Mouse (Mus musculus): ENCODE measurements around the gene Gm10220. TPM values are rescaled to one million over a fixed set of nuclear protein-coding genes. Genes with fewer than 3 reads are reported as not detected.

The Gm10220 gene
- total and polyA plus RNA-seq, 3 experiments = 0.33 TPM; not detected in 2

GRCm38 (mm10) chr5:26070716-26071115 is 50.5 kb downstream of the Gm10220 start:
- Histone ChIP-seq H3K27me3 (ENCODE audit: insufficient read depth, low read length) (peaks cover 3% of the 10 kb centered on the region; the same call in 1 of the 2 replicates), H3K36me3 (replicated peaks) (no peaks in the 10 kb centered on the region), H3K9me3 (replicated peaks) (peaks cover 9% of the 10 kb centered on the region), H3K4me1 (ENCODE audit: insufficient read depth, low read depth, low read length) (no peaks in the 10 kb centered on the region), H3K4me3 (ENCODE audit: low read depth, low read length) (no peak overlapping the region)
- DNase-seq (ENCODE audit: low spot score) = no peak
- ATAC-seq (ENCODE audit: extremely low read depth, insufficient number of reproducible peaks, low FRiP score, poor library complexity, severe bottlenecking) = no peak
- no peak for TF ChIP-seq CTCF (IDR thresholded peaks at IDR 0.05; ENCODE audit: low read depth, low read length)

Other genes starting within 250 kb of the Gm10220 start
- not detected in 2 replicates for gene Gm21663, start 179.0 kb downstream of the Gm10220 start, total RNA-seq (2014; fragmentation: Nextera tagmentation)
- gene Gm21663, start 179.0 kb downstream of the Gm10220 start, total RNA-seq (2017) = not detected in 2 replicates
- gene Gm21663, start 179.0 kb downstream of the Gm10220 start, polyA plus RNA-seq (2012) = not detected in 2 replicates
- not detected in 2 replicates for gene Gm21671, start 167.0 kb downstream of the Gm10220 start, total RNA-seq (2014; fragmentation: Nextera tagmentation)
- 0.16 TPM in 1 of 2 replicates, not detected in the other for gene Gm21671, start 167.0 kb downstream of the Gm10220 start, total RNA-seq (2017)
- not detected in 2 replicates for gene Gm21671, start 167.0 kb downstream of the Gm10220 start, polyA plus RNA-seq (2012)
- gene Gm21680, start 148.8 kb downstream of the Gm10220 start, total RNA-seq (2014; fragmentation: Nextera tagmentation) = 1.2 TPM in 1 of 2 replicates, not detected in the other
- gene Gm21680, start 148.8 kb downstream of the Gm10220 start, total RNA-seq (2017) = 0.06 TPM in 1 of 2 replicates, not detected in the other
- gene Gm21680, start 148.8 kb downstream of the Gm10220 start, polyA plus RNA-seq (2012) = not detected in 2 replicates
- not detected in 2 replicates for gene Gm21698, start 132.8 kb downstream of the Gm10220 start, total RNA-seq (2014; fragmentation: Nextera tagmentation)
- gene Gm21698, start 132.8 kb downstream of the Gm10220 start, total RNA-seq (2017) = 0.22 TPM in 1 of 2 replicates, not detected in the other
- not detected in 2 replicates for gene Gm21698, start 132.8 kb downstream of the Gm10220 start, polyA plus RNA-seq (2012)
- gene Gm1979, start 116.6 kb downstream of the Gm10220 start, total RNA-seq (2014; fragmentation: Nextera tagmentation) = not detected in 2 replicates
- 0.05 TPM in 1 of 2 replicates, not detected in the other for gene Gm1979, start 116.6 kb downstream of the Gm10220 start, total RNA-seq (2017)
- not detected in 2 replicates for gene Gm1979, start 116.6 kb downstream of the Gm10220 start, polyA plus RNA-seq (2012)
- not detected in 2 replicates for gene Gm5862, start 98.5 kb downstream of the Gm10220 start, total RNA-seq (2014; fragmentation: Nextera tagmentation)
- not detected in 2 replicates for gene Gm5862, start 98.5 kb downstream of the Gm10220 start, total RNA-seq (2017)
- gene Gm5862, start 98.5 kb downstream of the Gm10220 start, polyA plus RNA-seq (2012) = not detected in 2 replicates
- gene Speer4a, start 81.9 kb downstream of the Gm10220 start, total RNA-seq (2014; fragmentation: Nextera tagmentation) = not detected in 2 replicates
- gene Speer4a, start 81.9 kb downstream of the Gm10220 start, total RNA-seq (2017) = 0.27 TPM in 1 of 2 replicates, not detected in the other
- not detected in 2 replicates for gene Speer4a, start 81.9 kb downstream of the Gm10220 start, polyA plus RNA-seq (2012)
- not detected in 2 replicates for gene Gm7347, start 62.8 kb downstream of the Gm10220 start, total RNA-seq (2014; fragmentation: Nextera tagmentation)
- gene Gm7347, start 62.8 kb downstream of the Gm10220 start, total RNA-seq (2017) = 0.22 TPM in 1 of 2 replicates, not detected in the other
- not detected in 2 replicates for gene Gm7347, start 62.8 kb downstream of the Gm10220 start, polyA plus RNA-seq (2012)
- not detected in 2 replicates for gene Gm10471, start 32.1 kb downstream of the Gm10220 start, total RNA-seq (2014; fragmentation: Nextera tagmentation)
- 0.12 and 0.16 TPM in 2 replicates for gene Gm10471, start 32.1 kb downstream of the Gm10220 start, total RNA-seq (2017)
- gene Gm10471, start 32.1 kb downstream of the Gm10220 start, polyA plus RNA-seq (2012) = not detected in 2 replicates
- gene 5031410I06Rik, start 16.1 kb downstream of the Gm10220 start, total RNA-seq (2014; fragmentation: Nextera tagmentation) = not detected in 2 replicates
- 0.33 and 0.46 TPM in 2 replicates for gene 5031410I06Rik, start 16.1 kb downstream of the Gm10220 start, total RNA-seq (2017)
- not detected in 2 replicates for gene 5031410I06Rik, start 16.1 kb downstream of the Gm10220 start, polyA plus RNA-seq (2012)
- not detected in 2 replicates for gene Gm7361, start 136.3 kb upstream of the Gm10220 start, total RNA-seq (2014; fragmentation: Nextera tagmentation)
- gene Gm7361, start 136.3 kb upstream of the Gm10220 start, total RNA-seq (2017) = 0.11 TPM in 1 of 2 replicates, not detected in the other
- not detected in 2 replicates for gene Gm7361, start 136.3 kb upstream of the Gm10220 start, polyA plus RNA-seq (2012)